ENCODE assay signal across 1 mouse cellular context in the genomic region with DNA sequence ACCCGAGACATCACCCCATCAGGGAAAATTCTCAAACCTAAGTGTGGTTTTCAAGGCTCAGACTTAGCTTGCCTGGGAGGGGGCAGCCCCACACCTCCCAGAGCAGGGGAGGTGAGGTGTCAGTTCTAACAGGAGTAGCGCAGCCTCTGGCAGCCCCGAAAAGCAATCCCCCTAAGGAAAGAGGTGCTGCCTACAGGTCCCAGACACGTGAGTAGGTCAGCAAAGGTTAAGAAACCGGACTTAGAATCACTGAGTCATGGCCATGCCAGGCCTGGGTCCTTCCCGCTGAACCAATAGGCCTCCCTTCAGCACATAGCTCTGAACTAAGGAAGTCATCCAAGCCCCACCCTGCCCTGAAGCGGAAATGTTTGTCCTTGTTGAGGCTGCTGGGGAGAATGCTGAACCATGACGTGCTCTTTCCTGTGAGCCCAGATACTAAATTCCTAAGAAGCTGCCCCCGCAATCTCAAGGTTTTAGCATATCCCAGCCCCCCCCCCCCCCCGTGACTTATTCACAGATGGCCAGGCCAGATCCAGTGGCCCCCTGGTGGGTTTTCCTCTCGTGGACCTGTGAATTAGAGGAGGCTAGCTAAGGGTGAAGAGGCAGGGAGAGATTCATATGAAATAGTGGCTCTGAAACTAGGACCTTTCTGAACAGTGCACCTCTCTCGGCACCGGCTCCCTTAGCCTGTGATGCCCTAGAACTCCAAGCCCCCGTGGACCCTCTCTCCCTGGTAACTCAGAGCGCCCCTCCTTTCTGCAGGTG.
TF ChIP-seq lines count a peak whose summit lies in the region.

No protein-coding gene starts in this region.

TF ChIP-seq in CH12.LX, 34 proteins besides CTCF, POLR2A, EP300 and RAD21 (continued from another document):
- TF ChIP-seq NRF1 (IDR thresholded peaks at IDR 0.05; ENCODE audit: low read depth, low read length), result 0 out of 2 replicates have a peak, but pooled peaks have one; percentile 30
- no peak for TF ChIP-seq ZC3H11A (IDR thresholded peaks at IDR 0.05; ENCODE audit: low read depth, low read length)
- TF ChIP-seq GABPA (IDR thresholded peaks at IDR 0.05; ENCODE audit: insufficient replicate concordance, low read depth, low read length), result no peak
- peak; percentile 92 for TF ChIP-seq BHLHE40 (IDR thresholded peaks at IDR 0.05; ENCODE audit: low read depth, low read length)
- TF ChIP-seq NELFE (IDR thresholded peaks at IDR 0.05; ENCODE audit: low read depth, low read length), result 0 out of 2 replicates have a peak, but pooled peaks have one; percentile 12
- TF ChIP-seq TBP (conservative IDR thresholded peaks at IDR 0.05; ENCODE audit: low read depth, low read length), result no peak; the same call in 1 of the 2 replicates
- peak; percentile 51; the same call in 1 of the 2 replicates for TF ChIP-seq MEF2A (IDR thresholded peaks at IDR 0.05; ENCODE audit: borderline replicate concordance, low read depth, low read length)
- peak; percentile 70 for TF ChIP-seq ETS1 (conservative IDR thresholded peaks at IDR 0.05; ENCODE audit: low read depth, low read length)
- peak; percentile 40; the same call in 1 of the 2 replicates for TF ChIP-seq HCFC1 (IDR thresholded peaks at IDR 0.05; ENCODE audit: low read depth, low read length)
- TF ChIP-seq PAX5 (IDR thresholded peaks at IDR 0.05; ENCODE audit: low read length), result no peak
- TF ChIP-seq ELF1 (IDR thresholded peaks at IDR 0.05; ENCODE audit: low read depth, low read length), result peak; percentile 77
- TF ChIP-seq KAT2A (IDR thresholded peaks at IDR 0.05; ENCODE audit: insufficient replicate concordance, low read length), result no peak
- no peak; the same call in 1 of the 2 replicates for TF ChIP-seq IRF4 (IDR thresholded peaks at IDR 0.05; ENCODE audit: low read depth, low read length)
- no peak for TF ChIP-seq POLR2AphosphoS2 (IDR thresholded peaks at IDR 0.05; ENCODE audit: low read depth, low read length)
